Mouse (Mus musculus): ENCODE data around the gene Bnip3. TPM values are rescaled to one million over a fixed set of nuclear protein-coding genes. Genes with fewer than 3 reads are reported as not detected.

Bnip3 gene
- 10 to 100 TPM; 12.8 to 14.6 TPM for polyA plus RNA-seq (2017; shearing (Covaris generic))

GRCm38 (mm10) chr7:138909277-138910192, at the start of gene Bnip3:
Bnip3 (minus strand) TSS chr7:138909519.

GRCm38 (mm10) chr7:138940612-138941461, 31.5 kb upstream of the Bnip3 start, which contains the start of gene Jakmip3:
Jakmip3 (plus strand) TSS chr7:138940730.

DNA sequence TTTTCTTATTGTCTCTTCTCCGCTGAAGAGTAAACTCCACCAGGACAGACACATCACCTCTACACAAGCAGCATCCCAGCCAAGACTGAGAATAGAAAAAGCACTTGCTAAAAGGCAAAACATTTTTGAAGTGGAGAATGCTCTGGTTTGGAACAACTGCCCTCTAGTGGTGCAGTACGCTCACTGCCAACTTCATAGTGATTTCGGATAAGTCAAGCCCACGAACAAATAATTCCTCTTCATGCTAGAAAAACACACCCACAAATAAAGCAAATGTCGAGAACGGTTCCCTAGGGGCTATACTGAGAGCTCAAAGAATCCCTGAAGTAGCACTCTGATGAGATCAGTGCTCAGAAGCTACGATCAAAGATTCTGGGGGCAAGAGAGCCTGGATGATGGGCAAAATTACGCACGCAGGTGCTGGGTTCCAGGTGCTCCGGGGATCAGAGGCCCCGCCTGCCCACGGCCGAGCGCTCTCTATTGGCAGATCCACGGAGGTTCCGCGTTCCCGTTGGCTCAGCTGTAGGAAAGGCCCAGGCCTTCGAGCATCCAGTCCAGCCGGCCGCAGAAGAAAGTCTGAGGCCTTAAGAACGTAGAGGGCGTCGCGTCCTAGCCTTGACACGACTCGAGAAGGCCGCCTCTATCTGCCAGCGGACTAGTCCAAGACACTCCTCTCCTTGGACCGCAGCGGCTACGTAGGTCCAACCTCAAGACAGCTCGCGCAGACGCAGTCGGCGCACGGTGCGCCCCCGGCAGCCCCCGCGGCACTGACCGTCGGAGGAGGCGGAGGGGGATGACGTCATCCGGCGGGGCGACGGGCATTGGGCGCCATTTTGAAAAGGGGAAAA, 63.6 kb downstream of the Bnip3 start, which contains the start of the genes Ppp2r2d and Mapk1ip1:
TSS of gene Ppp2r2d (plus strand) at position 536 of the 848 bp plus-strand sequence.
TSS of gene Mapk1ip1 (minus strand) at position 730 of the 848 bp plus-strand sequence.

Other genes with a start within 250 kb of the Bnip3 start
- gene Ppp2r2d, start 63.4 kb downstream of the Bnip3 start, polyA plus RNA-seq (2017; shearing (Covaris generic)) = 10 to 100 TPM; 42.2 to 48.7 TPM
- gene Mapk1ip1, start 63.2 kb downstream of the Bnip3 start, polyA plus RNA-seq (2017; shearing (Covaris generic)) = 10 to 100 TPM; 12.4 to 18.7 TPM
- not detected for gene Jakmip3, start 31.2 kb upstream of the Bnip3 start, polyA plus RNA-seq (2017; shearing (Covaris generic))
- not detected for gene Dpysl4, start 176.5 kb upstream of the Bnip3 start, polyA plus RNA-seq (2017; shearing (Covaris generic))

All from activated CD4-positive, CD25-positive, alpha-beta regulatory T cell (primary cell).